Mouse (Mus musculus) forebrain, embryonic 10.5 days (tissue): Measurements from ENCODE around the gene Bag6. TPM values are rescaled to one million over a fixed set of nuclear protein-coding genes. Genes with fewer than 3 reads are reported as not detected.

Experiments
- DNase-seq: peaks from one replicate; pipeline ENCODE4 v3.0.0-alpha.2; 2017; ENCODE audit warnings: low spot score; ENCODE audit errors: extremely low spot score
- H3K27ac ChIP-seq: fragments of 300-500 bp; sonication (generic); 2 replicates; pipeline ENCODE4 v1.5.1; 2016; ENCODE audit warnings: mild to moderate bottlenecking
- H3K27me3 ChIP-seq: fragments of 300-500 bp; sonication (generic); 2 replicates; pipeline ENCODE4 v1.6.1; 2016; ENCODE audit warnings: mild to moderate bottlenecking; ENCODE audit not compliant: poor library complexity, severe bottlenecking
- H3K36me3 ChIP-seq: fragments of 300-500 bp; sonication (generic); replicated peaks from 2 replicates; pipeline ENCODE4 v1.6.1; 2016; ENCODE audit warnings: mild to moderate bottlenecking, moderate library complexity
- H3K4me1 ChIP-seq: fragments of 300-500 bp; sonication (generic); 2 replicates; pipeline ENCODE4 v1.6.1; 2016
- H3K4me3 ChIP-seq: fragments of 300-500 bp; sonication (generic); 2 replicates; pipeline ENCODE4 v1.5.1; 2016; ENCODE audit warnings: mild to moderate bottlenecking, moderate library complexity
- H3K9me3 ChIP-seq: fragments of 300-500 bp; sonication (generic); 2 replicates; pipeline ENCODE4 v1.6.1; 2016; ENCODE audit warnings: mild to moderate bottlenecking, moderate library complexity
- WGBS: fragments of 180-500 bp; shearing (Covaris S2); methylation state at CpG from one replicate; pipeline ENCODE4 v1.1.7; 2016; 5-methylcytosine and 5-hydroxymethylcytosine counted together
- polyA plus RNA-seq: library from polyadenylated mRNA; unstranded; fragments of >200 nt; fragmentation: Nextera tagmentation; extraction: Ambion mirVana; gene quantifications from 2 replicates; pipeline ENCODE4 v1.2.1, GENCODE M21; 2016

The Bag6 gene
- 65.9 and 69.0 TPM in 2 replicates for polyA plus RNA-seq

GRCm38 (mm10) chr17:35134801-35135590 is at the start of gene Bag6:
Gene Bag6 (plus strand): TSS chr17:35135178.
- Histone ChIP-seq H3K27me3 (no peaks in the 10 kb centered on the region), H3K9me3 (no peaks in the 10 kb centered on the region), H3K36me3 (peaks cover 31% of the 10 kb centered on the region), H3K27ac (peak within 1 kb of the TSS; percentile 98), H3K4me1 (peaks cover 17% of the 10 kb centered on the region), H3K4me3 (peak within 1 kb of the TSS; percentile 76)
- DNase-seq = peak; percentile 94
- under 1% methylated on average over 66 of the region's 66 CpGs for WGBS

DNA sequence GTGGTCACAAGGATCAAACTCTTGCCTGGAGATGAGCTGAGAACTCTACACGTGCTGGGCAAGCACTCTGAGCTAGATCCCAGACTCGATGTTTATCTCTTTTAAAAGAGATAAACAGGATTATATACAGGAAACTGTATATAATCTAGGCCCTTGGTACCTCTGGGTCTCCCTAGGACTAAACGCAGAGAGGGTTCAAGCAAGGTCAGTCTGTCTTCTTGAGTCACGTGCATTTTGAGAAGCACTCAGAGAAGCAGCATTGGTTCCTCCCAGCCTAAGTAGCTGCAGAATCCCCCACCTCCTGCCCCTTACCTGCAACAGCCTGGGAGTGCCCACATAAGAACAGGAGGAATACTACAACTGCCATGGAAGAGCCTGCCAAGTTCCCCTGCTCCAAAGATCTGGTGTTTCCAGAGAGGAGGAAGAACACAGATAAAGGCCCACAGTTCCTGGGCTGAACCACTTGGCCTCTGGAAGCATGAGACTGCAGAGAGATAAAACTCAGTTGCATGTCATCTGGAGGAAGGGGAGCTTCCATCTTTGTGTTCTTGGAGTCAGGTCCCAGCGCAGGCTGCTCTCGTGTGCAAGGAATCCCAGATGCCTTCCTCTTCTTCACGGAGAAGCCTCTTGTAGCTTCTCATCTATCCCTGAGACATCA is 49.6 kb upstream of the Bag6 start, which contains the start of gene Ly6g6f:
TSS of gene Ly6g6f (minus strand) at position 403 of the 658 bp plus-strand sequence.
- Histone ChIP-seq H3K36me3 (no peaks in the 10 kb centered on the region), H3K4me3 (no peak within 1 kb of the TSS), H3K4me1 (peaks cover 18% of the 10 kb centered on the region), H3K9me3 (no peaks in the 10 kb centered on the region), H3K27ac (no peak within 1 kb of the TSS), H3K27me3 (peaks cover 7% of the 10 kb centered on the region; the same call in 1 of the 2 replicates)
- WGBS = 84% methylated on average over 7 of the region's 7 CpGs
- no peak for DNase-seq

GRCm38 (mm10) chr17:35088151-35088550 is 46.8 kb upstream of the Bag6 start:
- no peak for DNase-seq
- H3K9me3 ChIP-seq = no peaks in the 10 kb centered on the region
- H3K4me1 ChIP-seq = peaks cover 20% of the 10 kb centered on the region
- 55% methylated on average over 2 of the region's 2 CpGs for WGBS
- peaks cover 26% of the 10 kb centered on the region for H3K36me3 ChIP-seq
- H3K4me3 ChIP-seq = no peak overlapping the region
- H3K27me3 ChIP-seq = no peaks in the 10 kb centered on the region
- no peak overlapping the region for H3K27ac ChIP-seq

DNA sequence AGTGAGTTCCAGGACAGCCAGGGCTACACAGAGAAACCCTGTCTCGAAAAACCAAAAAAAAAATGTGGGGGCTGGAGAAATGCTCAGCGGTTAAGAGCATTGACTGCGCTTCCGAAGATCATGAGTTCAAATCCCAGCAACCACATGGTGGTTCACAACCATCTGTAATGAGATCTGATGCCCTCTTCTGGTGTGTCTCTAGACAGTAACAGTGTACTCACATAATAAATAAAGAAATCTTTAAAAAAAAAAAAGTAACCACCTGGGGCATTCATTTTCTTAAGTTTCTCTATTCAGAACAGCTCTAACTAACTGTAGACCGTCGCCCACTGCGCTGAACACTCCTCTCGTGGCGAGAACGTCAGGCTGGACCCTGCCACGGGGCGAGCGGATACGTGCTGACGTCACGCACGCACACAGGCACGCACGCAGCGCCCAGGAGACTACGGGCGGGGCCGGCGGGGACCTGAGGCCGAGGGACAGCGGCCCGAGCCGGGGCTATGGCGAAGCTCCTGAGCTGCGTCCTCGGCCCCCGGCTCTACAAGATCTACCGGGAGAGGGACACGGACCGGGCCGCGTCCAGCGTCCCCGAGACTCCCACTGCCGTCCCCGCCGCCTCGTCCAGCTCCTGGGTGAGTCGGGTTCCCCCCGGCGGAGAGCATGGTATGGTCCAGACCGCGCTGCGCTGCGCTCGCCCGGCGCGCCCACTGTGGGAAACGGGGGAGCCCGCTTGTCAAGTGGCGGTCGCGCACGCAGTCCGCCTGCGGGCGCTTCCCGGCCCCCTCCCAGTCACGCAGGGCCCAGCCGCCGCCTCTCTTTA is 45.9 kb upstream of the Bag6 start, which contains the start of gene Abhd16a:
TSS of gene Abhd16a (plus strand) at position 439 of the 820 bp plus-strand sequence.
- Histone ChIP-seq H3K27me3 (no peaks in the 10 kb centered on the region), H3K36me3 (peaks cover 35% of the 10 kb centered on the region), H3K4me1 (peaks cover 20% of the 10 kb centered on the region), H3K4me3 (peak within 1 kb of the TSS; percentile 78), H3K9me3 (no peaks in the 10 kb centered on the region), H3K27ac (peak within 1 kb of the TSS; percentile 99)
- 3% methylated on average over 67 of the region's 67 CpGs for WGBS
- DNase-seq = peak; percentile 93

DNA sequence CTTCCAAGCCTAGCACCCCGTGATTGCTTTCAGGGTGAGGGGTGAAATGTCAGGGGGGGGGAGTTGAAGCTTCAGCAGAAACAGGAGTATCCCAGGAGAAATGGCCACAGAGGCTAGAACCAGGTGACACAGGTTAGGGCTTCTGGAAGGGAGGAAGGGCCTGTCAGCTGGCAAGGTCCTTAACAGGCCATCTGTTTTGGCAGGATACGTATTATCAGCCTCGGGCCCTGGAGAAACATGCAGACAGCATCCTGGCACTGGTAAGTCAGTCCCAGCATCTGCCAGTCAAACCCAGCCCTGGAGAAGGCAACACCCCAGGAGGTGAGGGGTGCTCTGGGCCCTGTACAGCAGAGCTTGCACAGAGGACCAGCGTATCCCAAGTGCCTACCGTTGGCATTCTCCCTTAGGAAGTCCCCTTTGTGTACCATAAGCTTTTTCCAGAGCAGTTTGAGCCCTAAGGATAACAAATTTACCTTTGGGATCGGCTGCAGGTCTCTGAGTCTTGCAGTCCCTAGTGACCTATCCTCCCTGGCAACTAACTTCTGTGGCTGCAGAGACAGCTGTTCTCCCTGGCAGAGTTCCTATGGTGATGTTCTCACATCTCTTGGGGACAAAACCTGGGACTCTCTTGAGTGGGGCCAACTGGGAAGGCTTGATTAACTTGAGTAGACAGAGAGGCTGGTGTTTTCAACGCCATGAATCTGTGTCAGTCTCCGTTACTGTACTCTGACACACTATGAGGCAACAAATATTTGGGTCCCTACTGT is 44.6 kb upstream of the Bag6 start:
- whole genome bisulfite sequencing = 83% methylated on average over 8 of the region's 8 CpGs
- peaks cover 20% of the 10 kb centered on the region for H3K4me1 ChIP-seq
- peak overlapping the region; percentile 99; the same call in 1 of the 2 replicates for H3K27ac ChIP-seq
- H3K4me3 ChIP-seq = peak overlapping the region; percentile 78
- no peak for DNase-seq
- H3K9me3 ChIP-seq = no peaks in the 10 kb centered on the region
- peaks cover 48% of the 10 kb centered on the region for H3K36me3 ChIP-seq
- H3K27me3 ChIP-seq = no peaks in the 10 kb centered on the region

GRCm38 (mm10) chr17:35092403-35093198 is 42.4 kb upstream of the Bag6 start:
- DNase-seq = no peak
- no peaks in the 10 kb centered on the region for H3K27me3 ChIP-seq
- H3K9me3 ChIP-seq = no peaks in the 10 kb centered on the region
- 89% methylated on average over 14 of the region's 14 CpGs for WGBS
- H3K27ac ChIP-seq = no peak overlapping the region
- peaks cover 70% of the 10 kb centered on the region for H3K36me3 ChIP-seq
- H3K4me3 ChIP-seq = no peak overlapping the region
- H3K4me1 ChIP-seq = peaks cover 20% of the 10 kb centered on the region

GRCm38 (mm10) chr17:35094475-35095365 is 40.3 kb upstream of the Bag6 start:
- Histone ChIP-seq H3K9me3 (no peaks in the 10 kb centered on the region), H3K36me3 (peaks cover 90% of the 10 kb centered on the region)

DNA sequence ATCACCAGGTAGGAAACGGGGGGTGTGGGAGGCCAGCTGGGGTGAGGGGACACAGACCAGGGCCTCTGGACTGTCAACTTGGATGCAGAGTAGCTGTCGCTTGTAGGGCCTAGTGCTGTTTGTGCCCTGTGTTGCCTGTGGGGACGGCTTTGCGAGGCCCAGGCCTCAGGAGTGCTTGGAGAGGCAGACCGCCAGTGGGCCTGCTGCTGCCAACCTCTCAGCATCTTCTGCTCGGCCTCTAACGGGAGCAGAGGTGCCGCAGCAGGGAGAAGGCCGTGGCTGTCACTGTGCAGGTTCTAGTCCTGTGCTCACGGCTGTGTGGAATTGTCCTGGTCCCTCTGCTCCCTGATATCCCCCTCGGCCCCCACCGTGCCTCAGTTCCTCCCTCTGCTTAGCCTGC is 38.4 kb upstream of the Bag6 start:
- H3K4me3 ChIP-seq = no peak overlapping the region
- no peaks in the 10 kb centered on the region for H3K4me1 ChIP-seq
- H3K27ac ChIP-seq = no peak overlapping the region
- peaks cover 98% of the 10 kb centered on the region for H3K36me3 ChIP-seq
- no peaks in the 10 kb centered on the region for H3K9me3 ChIP-seq
- WGBS = 85% methylated on average over 12 of the region's 12 CpGs
- no peaks in the 10 kb centered on the region for H3K27me3 ChIP-seq
- DNase-seq = no peak

More at GRCm38 (mm10) chr17:35094475-35095365, 40.3 kb upstream of the Bag6 start:
- DNase-seq = no peak
- WGBS = 95% methylated on average over 15 of the region's 15 CpGs
- peaks cover 14% of the 10 kb centered on the region for H3K4me1 ChIP-seq
- no peaks in the 10 kb centered on the region for H3K27me3 ChIP-seq
- H3K4me3 ChIP-seq = no peak overlapping the region
- H3K27ac ChIP-seq = no peak overlapping the region

DNA sequence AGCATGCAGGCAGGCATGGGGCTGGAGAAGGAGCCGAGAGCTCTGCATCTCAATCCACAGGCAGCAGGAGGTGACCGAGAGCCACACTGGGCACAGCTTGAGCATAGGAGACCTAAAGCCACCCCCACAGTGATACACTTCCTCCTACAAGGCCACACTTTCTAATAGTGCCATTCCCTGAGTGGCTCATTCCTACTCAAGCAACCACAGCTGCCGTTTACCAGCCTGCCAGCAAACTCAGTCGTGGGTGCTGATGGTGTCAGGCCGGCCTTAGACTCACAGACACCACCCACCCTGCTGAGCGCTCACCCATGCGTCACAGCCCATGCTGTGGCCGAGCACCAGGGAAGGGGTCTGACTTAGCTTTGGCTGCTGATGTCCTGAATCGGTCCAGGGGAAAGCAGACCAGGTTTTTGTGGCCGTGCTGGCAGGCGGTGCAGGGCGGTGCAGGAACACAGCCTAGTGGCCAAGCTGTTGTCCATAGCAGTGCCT is 37.8 kb upstream of the Bag6 start:
- Histone ChIP-seq H3K36me3 (peaks cover 98% of the 10 kb centered on the region), H3K4me1 (no peaks in the 10 kb centered on the region), H3K27ac (no peak overlapping the region), H3K9me3 (no peaks in the 10 kb centered on the region), H3K27me3 (no peaks in the 10 kb centered on the region), H3K4me3 (no peak overlapping the region)
- DNase-seq = no peak
- WGBS = 81% methylated on average over 12 of the region's 12 CpGs

- H3K9me3 ChIP-seq = no peaks in the 10 kb centered on the region
- no peaks in the 10 kb centered on the region for H3K27me3 ChIP-seq
- no peak overlapping the region for H3K27ac ChIP-seq
- H3K4me3 ChIP-seq = no peak overlapping the region; the same call in 1 of the 2 replicates
- WGBS = 77% methylated on average over 10 of the region's 10 CpGs
- peaks cover 83% of the 10 kb centered on the region for H3K36me3 ChIP-seq
- no peaks in the 10 kb centered on the region; the same call in 1 of the 2 replicates for H3K4me1 ChIP-seq
- no peak for DNase-seq
Measured at GRCm38 (mm10) chr17:35100196-35100765, 34.7 kb upstream of the Bag6 start.
